Mouse (Mus musculus) cerebellum, adult 8-10 months (tissue): ENCODE results near the gene Tnfaip2.
A peak's percentile ranks its signal among the peaks of the same experiment; 100 is the strongest.

Experiments used
- DNase-seq: peaks from one replicate; pipeline ENCODE4 v3.0.0; 2022

The Tnfaip2 gene

GRCm38 (mm10) chr12:111446745-111447144 lies 4.5 kb downstream of the Tnfaip2 start:
- DNase-seq = no peak

GRCm38 (mm10) chr12:111447350-111447749 lies 5.1 kb downstream of the Tnfaip2 start:
- no peak for DNase-seq

GRCm38 (mm10) chr12:111447898-111448760 lies 5.9 kb downstream of the Tnfaip2 start:
- no peak for DNase-seq

- no peak for DNase-seq
Observed at GRCm38 (mm10) chr12:111448931-111449705, 6.8 kb downstream of the Tnfaip2 start.

- no peak for DNase-seq
Observed at GRCm38 (mm10) chr12:111450359-111450758, 8.1 kb downstream of the Tnfaip2 start.

GRCm38 (mm10) chr12:111451561-111451960 lies 9.3 kb downstream of the Tnfaip2 start:
- DNase-seq = no peak

- no peak for DNase-seq
Observed at GRCm38 (mm10) chr12:111454021-111454420, 11.8 kb downstream of the Tnfaip2 start.

- no peak for DNase-seq
Observed at GRCm38 (mm10) chr12:111454543-111455280, 12.4 kb downstream of the Tnfaip2 start.

GRCm38 (mm10) chr12:111455311-111455846 lies 13.1 kb downstream of the Tnfaip2 start:
- DNase-seq = no peak

GRCm38 (mm10) chr12:111455860-111456259 lies 13.6 kb downstream of the Tnfaip2 start:
- no peak for DNase-seq

GRCm38 (mm10) chr12:111457742-111458141 lies 15.5 kb downstream of the Tnfaip2 start:
- no peak for DNase-seq

- no peak for DNase-seq
Observed at GRCm38 (mm10) chr12:111463570-111463969, 21.3 kb downstream of the Tnfaip2 start.

GRCm38 (mm10) chr12:111466369-111466768 lies 24.1 kb downstream of the Tnfaip2 start:
- no peak for DNase-seq

GRCm38 (mm10) chr12:111468206-111468605 lies 25.9 kb downstream of the Tnfaip2 start:
- no peak for DNase-seq

- peak; percentile 69 for DNase-seq
Observed at GRCm38 (mm10) chr12:111469507-111469906, 27.2 kb downstream of the Tnfaip2 start.

- no peak for DNase-seq
Observed at GRCm38 (mm10) chr12:111471119-111471518, 28.9 kb downstream of the Tnfaip2 start.

- DNase-seq = no peak
Observed at GRCm38 (mm10) chr12:111471721-111472120, 29.5 kb downstream of the Tnfaip2 start.

GRCm38 (mm10) chr12:111472886-111473285 lies 30.6 kb downstream of the Tnfaip2 start:
- DNase-seq = no peak

- DNase-seq = no peak
Observed at GRCm38 (mm10) chr12:111474384-111474783, 32.1 kb downstream of the Tnfaip2 start.

- no peak for DNase-seq
Observed at GRCm38 (mm10) chr12:111474893-111475643, 32.8 kb downstream of the Tnfaip2 start.

- no peak for DNase-seq
Observed at GRCm38 (mm10) chr12:111478924-111479323, 36.7 kb downstream of the Tnfaip2 start.

GRCm38 (mm10) chr12:111479917-111480316 lies 37.6 kb downstream of the Tnfaip2 start:
- no peak for DNase-seq
